Mouse (Mus musculus) naive thymus-derived CD4-positive, alpha-beta T cell, adult 2 months (primary cell): ENCODE measurements around the gene Gm6356.
"Not testable (repeated sequence)": the region's sequence is repeated elsewhere in the genome, so short reads cannot be mapped to it uniquely, and the experiment has no call there.

Experiments
- DNase-seq: peaks from one replicate; pipeline ENCODE4 v3.0.0-alpha.2; 2011; ENCODE audit warnings: low read depth

The Gm6356 gene

GRCm38 (mm10) chr14:6973718-6974117 lies at the start of gene Gm6356:
TSS of gene Gm6356 (minus strand) at chr14:6973818.
- DNase-seq, result not testable (repeated sequence)
